Mouse (Mus musculus) ovary, postnatal 36 days (tissue): ENCODE results near the gene Chmp2a.

Experiments used
- DNase-seq: peaks from one replicate; pipeline ENCODE4 v3.0.0; 2022; ENCODE audit warnings: low spot score, mixed read lengths

The Chmp2a gene

DNA sequence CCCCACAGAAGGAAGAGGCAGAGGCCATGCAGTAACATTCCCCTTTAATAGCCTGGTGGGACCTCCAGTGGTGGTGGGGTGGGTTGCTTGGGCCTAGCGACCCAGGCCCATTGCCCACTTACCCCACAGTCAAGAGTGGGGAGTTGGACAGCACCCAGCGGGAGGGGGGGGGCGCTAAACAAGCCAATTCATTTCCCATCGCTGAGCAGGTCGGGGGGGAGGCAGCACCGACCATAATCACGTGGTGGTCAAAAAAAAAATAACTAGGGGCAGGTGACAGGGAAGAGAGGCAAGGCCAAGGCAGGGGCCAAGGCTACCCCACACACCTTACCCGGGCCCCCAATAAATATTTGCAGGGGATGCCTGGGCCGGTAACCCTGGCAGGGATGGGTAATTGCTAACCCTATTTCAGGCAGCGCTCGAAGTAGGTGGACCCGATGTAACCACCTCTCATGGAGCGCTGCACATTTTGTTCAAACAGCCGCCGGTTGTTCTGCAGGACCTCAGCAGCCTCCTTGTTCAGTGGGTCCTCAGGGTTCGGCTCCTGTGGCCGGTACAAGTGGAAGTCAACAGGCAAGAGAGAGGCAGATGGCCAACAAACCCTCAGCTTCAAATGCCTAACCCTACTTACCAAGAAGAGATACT is 726 bp upstream of the Chmp2a start:
- no peak for DNase-seq

- DNase-seq = no peak
Measured at GRCm38 (mm10) chr7:13033451-13034147, 1.0 kb downstream of the Chmp2a start.

GRCm38 (mm10) chr7:13032541-13032940 is 2.1 kb downstream of the Chmp2a start:
- no peak for DNase-seq

- no peak for DNase-seq
Measured at GRCm38 (mm10) chr7:13031983-13032382, 2.6 kb downstream of the Chmp2a start.

DNA sequence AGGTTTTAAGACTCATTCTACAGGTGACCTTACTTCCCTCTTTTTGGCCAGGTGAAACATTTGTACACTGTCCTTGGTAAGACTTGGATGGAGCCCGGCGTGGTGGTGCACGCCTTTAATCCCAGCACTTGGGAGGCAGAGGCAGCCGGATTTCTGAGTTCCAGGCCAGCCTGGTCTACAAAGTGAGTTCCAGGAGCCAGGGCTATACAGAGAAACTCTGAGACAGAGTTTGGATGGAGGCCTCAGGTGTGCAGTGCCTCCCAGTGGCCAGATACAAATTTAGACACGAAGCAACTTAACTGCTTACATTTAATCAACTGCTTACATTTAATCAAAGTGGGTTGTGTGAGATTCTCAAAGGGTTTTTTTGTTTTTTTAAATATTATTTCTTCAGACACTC is 3.5 kb downstream of the Chmp2a start:
- DNase-seq = no peak

- DNase-seq = no peak
Measured at GRCm38 (mm10) chr7:13028986-13029385, 5.6 kb downstream of the Chmp2a start.

DNA sequence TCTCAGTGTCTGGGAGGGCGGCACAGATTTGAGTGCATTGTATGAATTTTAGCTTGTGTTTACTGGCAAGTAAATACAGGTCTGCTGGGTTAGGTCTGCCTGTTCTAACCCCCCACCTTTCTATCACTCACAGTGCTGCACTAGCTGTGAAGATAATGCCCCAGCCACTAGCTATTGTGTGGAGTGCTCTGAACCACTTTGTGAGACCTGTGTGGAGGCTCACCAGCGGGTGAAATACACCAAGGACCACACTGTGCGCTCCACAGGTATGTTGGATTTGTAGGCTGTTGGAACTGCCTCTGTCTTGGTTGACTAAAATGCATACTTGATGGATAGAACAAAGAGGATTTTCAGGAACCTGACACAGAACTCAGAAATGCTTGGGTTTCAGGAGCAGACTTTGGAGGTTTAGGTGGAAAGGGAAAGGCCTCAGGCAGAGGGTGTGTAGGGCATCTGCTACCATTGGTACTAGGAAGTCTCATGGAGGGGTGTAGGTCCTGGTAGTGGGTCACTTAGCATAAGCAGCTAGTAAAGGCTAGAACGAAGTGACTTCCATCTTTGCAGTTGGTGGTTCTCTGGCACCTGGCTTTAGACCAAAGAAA is 9.0 kb downstream of the Chmp2a start:
- no peak for DNase-seq

GRCm38 (mm10) chr7:13024805-13025204 is 9.8 kb downstream of the Chmp2a start:
- peak; percentile 77 for DNase-seq

- peak; percentile 94 for DNase-seq
Measured at GRCm38 (mm10) chr7:13023928-13024731, 10.5 kb downstream of the Chmp2a start.

GRCm38 (mm10) chr7:13022773-13023535 is 11.7 kb downstream of the Chmp2a start:
- DNase-seq = peak; percentile 83

- DNase-seq = no peak
Measured at GRCm38 (mm10) chr7:13015217-13015616, 19.4 kb downstream of the Chmp2a start.

GRCm38 (mm10) chr7:13014275-13014839 is 20.2 kb downstream of the Chmp2a start:
- DNase-seq = no peak

- no peak for DNase-seq
Measured at GRCm38 (mm10) chr7:13013671-13014070, 20.9 kb downstream of the Chmp2a start.

DNA sequence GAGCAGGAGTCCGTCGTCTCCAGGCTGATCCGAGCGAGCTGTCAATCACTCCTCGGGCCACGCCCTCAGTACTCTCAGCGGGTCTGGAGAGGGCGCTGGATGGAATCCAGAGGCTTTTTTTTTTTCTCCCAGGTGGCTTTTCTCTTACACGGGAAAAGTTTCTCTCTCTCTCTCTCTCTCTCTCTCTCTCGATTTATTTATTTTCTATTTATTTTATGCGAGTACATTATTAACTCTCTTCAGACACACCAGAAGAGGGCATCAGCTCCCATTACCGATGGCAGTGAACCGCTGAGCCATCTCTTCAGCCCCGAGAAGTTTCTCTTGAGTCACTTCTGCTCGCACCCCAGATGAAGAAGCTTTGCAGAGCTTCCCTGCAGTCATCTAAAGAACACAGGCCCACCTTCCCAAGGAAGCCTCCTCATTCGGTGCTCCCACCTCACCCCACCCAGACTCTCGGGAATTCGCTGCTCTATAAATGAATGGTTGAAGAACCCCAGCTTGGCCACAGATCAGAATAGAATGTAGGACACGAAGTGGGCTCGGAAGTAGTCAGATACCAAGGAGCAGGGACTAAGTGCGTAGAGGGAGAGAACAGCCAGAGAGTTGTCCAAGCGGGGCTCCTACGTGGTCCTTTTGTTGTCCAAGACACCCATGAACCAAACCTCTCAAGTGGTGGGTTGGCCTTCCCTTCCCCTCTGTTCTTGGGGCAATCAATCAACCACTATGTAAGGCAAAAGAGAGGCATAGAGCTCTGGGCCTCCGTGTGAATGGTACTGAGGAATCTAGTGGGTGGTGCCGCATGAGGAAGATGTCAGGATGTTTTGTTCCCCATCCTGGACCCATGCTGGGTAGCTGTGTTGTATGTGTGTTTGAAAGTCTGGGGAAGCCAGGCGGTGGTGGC is 24.4 kb downstream of the Chmp2a start, which contains the start of gene Zbtb45:
Gene Zbtb45 (minus strand): TSS at position 30 of the 904 bp plus-strand sequence.
- no peak for DNase-seq

DNA sequence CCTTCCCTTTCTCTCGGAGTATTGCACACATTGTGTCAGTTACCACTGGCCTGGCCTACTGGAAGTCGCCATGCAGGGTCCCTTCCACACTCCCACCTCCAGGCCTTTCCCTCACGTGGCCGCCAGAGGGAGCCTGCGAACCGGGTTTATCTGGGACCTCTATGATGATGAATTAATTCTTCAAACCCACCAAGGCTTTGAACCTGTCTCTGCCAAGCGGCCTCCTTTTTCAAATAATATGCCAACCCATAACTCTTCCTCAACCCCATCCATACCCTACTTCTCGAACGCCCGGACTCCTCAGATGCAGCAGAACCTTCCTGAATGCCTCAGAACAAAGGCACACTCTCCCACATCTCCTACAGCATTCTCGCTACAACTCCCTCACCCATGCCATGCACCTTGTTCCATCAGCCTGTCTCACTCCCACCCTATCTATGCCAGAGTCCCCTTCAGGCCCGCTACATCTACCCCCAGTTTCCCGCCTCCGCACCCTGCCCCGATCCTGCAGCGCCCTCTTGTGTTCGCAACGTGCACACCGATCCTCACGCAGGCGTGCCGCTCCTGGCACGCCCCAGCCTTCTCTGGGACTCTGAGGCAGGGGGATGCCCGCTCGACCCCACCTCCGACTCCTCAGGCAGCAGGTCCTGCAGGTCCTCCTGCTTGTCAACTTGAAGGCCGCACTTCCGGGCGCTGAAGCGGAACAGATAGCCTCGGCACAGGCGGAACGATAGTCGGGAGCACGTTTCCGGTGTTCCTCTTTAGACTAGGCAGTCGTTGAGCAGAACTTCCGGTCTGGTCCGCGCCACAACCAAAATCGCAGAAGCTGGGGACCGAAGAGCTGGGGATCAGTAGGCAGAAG is 25.2 kb downstream of the Chmp2a start:
- peak; percentile 90 for DNase-seq

DNA sequence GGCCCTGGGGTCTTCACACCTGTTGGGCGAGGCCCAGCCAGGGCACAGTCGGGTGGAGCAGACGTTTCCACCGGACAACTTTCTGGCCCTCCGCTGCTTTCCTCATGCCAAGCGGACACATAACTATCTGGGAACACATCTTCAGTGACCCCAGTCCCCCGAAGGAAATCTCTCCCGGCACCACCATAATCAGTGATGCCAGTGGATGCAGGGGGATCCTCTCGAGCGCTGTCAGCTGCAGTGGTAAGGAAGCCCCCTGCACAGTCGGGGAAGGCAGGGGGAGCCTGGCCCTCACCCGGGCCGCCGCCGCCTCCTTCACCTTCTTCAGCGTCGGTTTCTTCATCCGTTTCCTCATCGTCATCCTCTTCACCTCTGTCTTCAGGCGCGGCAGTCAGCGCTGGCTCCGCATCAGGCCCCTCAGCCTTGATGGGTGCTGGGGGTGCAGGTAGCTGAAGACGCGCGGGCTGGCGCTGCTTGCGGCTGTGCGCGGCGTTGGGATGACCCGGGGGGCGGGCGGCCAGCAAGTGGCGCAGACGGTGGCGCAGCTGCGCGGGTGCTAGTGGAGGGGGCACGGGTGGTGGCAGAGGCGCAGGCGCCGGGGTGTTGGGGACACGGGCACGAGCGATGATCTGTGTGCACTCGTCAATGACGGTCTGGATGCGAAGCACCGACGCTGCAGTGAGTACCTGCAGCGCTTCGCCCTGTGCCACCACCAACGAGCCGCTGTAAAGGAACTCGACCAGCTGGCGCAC is 27.1 kb downstream of the Chmp2a start:
- DNase-seq = no peak

GRCm38 (mm10) chr7:13006531-13006930 is 28.1 kb downstream of the Chmp2a start:
- DNase-seq = no peak

DNA sequence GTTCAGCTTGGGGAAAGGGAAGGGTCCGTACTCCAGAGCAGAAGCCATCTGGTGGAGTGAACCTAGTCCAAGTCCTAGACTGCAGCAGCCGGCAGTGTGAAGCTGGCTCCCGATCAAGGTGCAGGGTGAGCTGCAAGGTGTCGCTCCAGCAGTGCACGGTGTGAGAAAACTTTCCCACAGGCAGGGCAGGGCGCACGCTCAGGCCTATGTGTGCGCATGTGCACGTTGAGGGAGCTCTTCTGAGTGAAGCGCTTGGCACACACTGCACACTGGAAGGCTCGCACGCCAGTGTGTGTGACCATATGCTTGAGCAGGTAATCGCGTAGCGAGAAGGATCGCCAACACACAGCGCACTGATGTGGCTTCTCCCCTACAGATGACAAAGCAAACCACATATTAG is 28.6 kb downstream of the Chmp2a start:
- DNase-seq = no peak

- DNase-seq = no peak
Measured at GRCm38 (mm10) chr7:13003380-13003779, 31.2 kb downstream of the Chmp2a start.
